Mouse (Mus musculus) WW6 (cell line): ENCODE measurements around the gene Gm45233.

Source experiments
- DNase-seq: peaks from one replicate; pipeline ENCODE4 v3.0.0-alpha.2; 2013; ENCODE audit warnings: low read depth, low spot score

Gm45233 gene

GRCm38 (mm10) chr7:43448246-43448645, 4.3 kb downstream of the Gm45233 start:
- no peak for DNase-seq

- no peak for DNase-seq
These were observed 5.9 kb downstream of the Gm45233 start for GRCm38 (mm10) chr7:43449811-43450210.

- no peak for DNase-seq
These were observed 7.8 kb downstream of the Gm45233 start for GRCm38 (mm10) chr7:43451726-43452125.

- DNase-seq: no peak
These were observed 8.7 kb downstream of the Gm45233 start for GRCm38 (mm10) chr7:43452609-43453008.

- DNase-seq: no peak
These were observed 9.8 kb downstream of the Gm45233 start for GRCm38 (mm10) chr7:43453599-43454355.

GRCm38 (mm10) chr7:43454371-43454770, 10.4 kb downstream of the Gm45233 start:
- DNase-seq: no peak

GRCm38 (mm10) chr7:43462851-43463250, 18.9 kb downstream of the Gm45233 start, which contains the start of gene Vsig10l:
TSS of gene Vsig10l (plus strand) at chr7:43463151.
- DNase-seq: no peak

GRCm38 (mm10) chr7:43463976-43464375, 20.0 kb downstream of the Gm45233 start:
- DNase-seq: no peak

GRCm38 (mm10) chr7:43464864-43465343, 21.0 kb downstream of the Gm45233 start:
- no peak for DNase-seq

GRCm38 (mm10) chr7:43465344-43466098, 21.6 kb downstream of the Gm45233 start:
- peak; percentile 81 for DNase-seq

- peak; percentile 62 for DNase-seq
These were observed 22.3 kb downstream of the Gm45233 start for GRCm38 (mm10) chr7:43466099-43466694.

GRCm38 (mm10) chr7:43470373-43470772, 26.4 kb downstream of the Gm45233 start:
- no peak for DNase-seq

GRCm38 (mm10) chr7:43475706-43476105, 31.8 kb downstream of the Gm45233 start:
- peak; percentile 67 for DNase-seq

- no peak for DNase-seq
These were observed 32.4 kb downstream of the Gm45233 start for GRCm38 (mm10) chr7:43476376-43476775.

GRCm38 (mm10) chr7:43481191-43481590, 37.3 kb downstream of the Gm45233 start:
- DNase-seq: no peak

- no peak for DNase-seq
These were observed 38.3 kb downstream of the Gm45233 start for GRCm38 (mm10) chr7:43482090-43482716.

GRCm38 (mm10) chr7:43483236-43483635, 39.3 kb downstream of the Gm45233 start:
- no peak for DNase-seq

- no peak for DNase-seq
These were observed 44.7 kb downstream of the Gm45233 start for GRCm38 (mm10) chr7:43488646-43489045.

- DNase-seq: no peak
These were observed 45.8 kb downstream of the Gm45233 start, which contains the start of gene Iglon5 for GRCm38 (mm10) chr7:43489631-43490125. TSS of gene Iglon5 (minus strand) at chr7:43490075.

GRCm38 (mm10) chr7:43490182-43490584, 46.3 kb downstream of the Gm45233 start:
- DNase-seq: no peak

GRCm38 (mm10) chr7:43490861-43491260, 46.9 kb downstream of the Gm45233 start:
- DNase-seq: no peak
